Mouse (Mus musculus): ENCODE measurements around the gene Cd151. TPM values are rescaled to one million over a fixed set of nuclear protein-coding genes. Genes with fewer than 3 reads are reported as not detected.

The Cd151 gene
- polyA plus RNA-seq, 1 experiment from 2014 or later: 49.6 TPM

- Histone ChIP-seq H3K9ac (replicated peaks; ENCODE audit: low read depth) (no peak overlapping the region), H3K4me1 (ENCODE audit: insufficient read depth, low read depth, low read length) (no peaks in the 10 kb centered on the region), H3K4me2 (replicated peaks; ENCODE audit: low read depth, low read length) (no peak overlapping the region), H3K9me3 (ENCODE audit: low read length) (no peaks in the 10 kb centered on the region), H3K36me3 (ENCODE audit: insufficient read depth, low read length) (no peaks in the 10 kb centered on the region; the same call in 1 of the 2 replicates), H3K4me3 (ENCODE audit: low read depth, low read length) (no peak overlapping the region), H3K27me3 (replicated peaks; ENCODE audit: insufficient read depth, low read length) (no peaks in the 10 kb centered on the region), H3K27ac (ENCODE audit: low read length) (no peak overlapping the region)
- no peak for TF ChIP-seq EP300 (IDR thresholded peaks at IDR 0.05)
- no peak for TF ChIP-seq CTCF (IDR thresholded peaks at IDR 0.05)
- DNase-seq (ENCODE audit: low spot score): no peak
- WGBS: 74% methylated on average over 12 of the region's 12 CpGs
- no peak for ATAC-seq
These were observed 40.1 kb upstream of the Cd151 start for GRCm38 (mm10) chr7:141426948-141427730.

GRCm38 (mm10) chr7:141428701-141429100, 38.5 kb upstream of the Cd151 start:
- Histone ChIP-seq H3K9me3 (ENCODE audit: low read length) (no peaks in the 10 kb centered on the region), H3K4me3 (ENCODE audit: low read depth, low read length) (no peak overlapping the region), H3K4me1 (ENCODE audit: insufficient read depth, low read depth, low read length) (no peaks in the 10 kb centered on the region), H3K9ac (replicated peaks; ENCODE audit: low read depth) (no peak overlapping the region), H3K36me3 (ENCODE audit: insufficient read depth, low read length) (no peaks in the 10 kb centered on the region; the same call in 1 of the 2 replicates), H3K4me2 (replicated peaks; ENCODE audit: low read depth, low read length) (no peak overlapping the region), H3K27me3 (replicated peaks; ENCODE audit: insufficient read depth, low read length) (no peaks in the 10 kb centered on the region), H3K27ac (ENCODE audit: low read length) (no peak overlapping the region)
- no peak for ATAC-seq
- TF ChIP-seq EP300 (IDR thresholded peaks at IDR 0.05) (no peak), CTCF (IDR thresholded peaks at IDR 0.05) (no peak)
- WGBS: 70% methylated on average over 4 of the region's 5 CpGs
- no peak for DNase-seq (ENCODE audit: low spot score)

- TF ChIP-seq EP300 (IDR thresholded peaks at IDR 0.05) (no peak), CTCF (IDR thresholded peaks at IDR 0.05) (no peak)
- Histone ChIP-seq H3K27me3 (replicated peaks; ENCODE audit: insufficient read depth, low read length) (no peaks in the 10 kb centered on the region), H3K4me1 (ENCODE audit: insufficient read depth, low read depth, low read length) (peaks cover 2% of the 10 kb centered on the region), H3K4me2 (replicated peaks; ENCODE audit: low read depth, low read length) (no peak within 1 kb of the TSS), H3K9me3 (ENCODE audit: low read length) (no peaks in the 10 kb centered on the region), H3K36me3 (ENCODE audit: insufficient read depth, low read length) (no peaks in the 10 kb centered on the region; the same call in 1 of the 2 replicates), H3K27ac (ENCODE audit: low read length) (no peak within 1 kb of the TSS), H3K4me3 (ENCODE audit: low read depth, low read length) (no peak within 1 kb of the TSS), H3K9ac (replicated peaks; ENCODE audit: low read depth) (no peak within 1 kb of the TSS)
- ATAC-seq (peak; percentile 43), DNase-seq (ENCODE audit: low spot score) (peak; percentile 26)
- WGBS: 6% methylated on average over 19 of the region's 19 CpGs
These were observed 37.9 kb upstream of the Cd151 start, which contains the start of gene Cend1 for GRCm38 (mm10) chr7:141429310-141429709. Gene Cend1, minus strand, starts transcription at chr7:141429491.

GRCm38 (mm10) chr7:141429840-141430584, 37.2 kb upstream of the Cd151 start:
- Histone ChIP-seq H3K4me3 (ENCODE audit: low read depth, low read length) (no peak overlapping the region), H3K4me1 (ENCODE audit: insufficient read depth, low read depth, low read length) (peaks cover 8% of the 10 kb centered on the region), H3K4me2 (replicated peaks; ENCODE audit: low read depth, low read length) (no peak overlapping the region), H3K9me3 (ENCODE audit: low read length) (no peaks in the 10 kb centered on the region), H3K36me3 (ENCODE audit: insufficient read depth, low read length) (no peaks in the 10 kb centered on the region; the same call in 1 of the 2 replicates), H3K27me3 (replicated peaks; ENCODE audit: insufficient read depth, low read length) (no peaks in the 10 kb centered on the region), H3K9ac (replicated peaks; ENCODE audit: low read depth) (no peak overlapping the region), H3K27ac (ENCODE audit: low read length) (no peak overlapping the region)
- no peak for DNase-seq (ENCODE audit: low spot score)
- 60% methylated on average over 9 of the region's 9 CpGs for WGBS
- ATAC-seq: no peak
- TF ChIP-seq CTCF (IDR thresholded peaks at IDR 0.05) (no peak), EP300 (IDR thresholded peaks at IDR 0.05) (no peak)

- Histone ChIP-seq H3K4me2 (replicated peaks; ENCODE audit: low read depth, low read length) (no peak overlapping the region), H3K4me1 (ENCODE audit: insufficient read depth, low read depth, low read length) (peaks cover 11% of the 10 kb centered on the region), H3K9ac (replicated peaks; ENCODE audit: low read depth) (no peak overlapping the region), H3K36me3 (ENCODE audit: insufficient read depth, low read length) (no peaks in the 10 kb centered on the region; the same call in 1 of the 2 replicates), H3K27me3 (replicated peaks; ENCODE audit: insufficient read depth, low read length) (no peaks in the 10 kb centered on the region), H3K9me3 (ENCODE audit: low read length) (no peaks in the 10 kb centered on the region), H3K4me3 (ENCODE audit: low read depth, low read length) (no peak overlapping the region), H3K27ac (ENCODE audit: low read length) (no peak overlapping the region)
- 96% methylated on average over 9 of the region's 9 CpGs for WGBS
- ATAC-seq (no peak), DNase-seq (ENCODE audit: low spot score) (no peak)
- TF ChIP-seq CTCF (IDR thresholded peaks at IDR 0.05): no peak
- no peak for TF ChIP-seq EP300 (IDR thresholded peaks at IDR 0.05)
These were observed 36.5 kb upstream of the Cd151 start for GRCm38 (mm10) chr7:141430585-141431240.

All from lung, postnatal 0 days (tissue).